Mouse (Mus musculus) liver, embryonic 14.5 days (tissue): ENCODE measurements at regions not wholly inside any gene's neighbourhood (a gene's known extent, or its start where the extent isn't known, plus 50 kb on each side); places are given as distances from the start of the nearest gene placed in this dataset.

ENCODE experiments used
- ATAC-seq: fragments of 200-750 bp; cut with Nextera tagmentation; 2 replicates; pipeline ENCODE4 v1.8.0; 2017; ENCODE audit warnings: moderate number of reproducible peaks, mild to moderate bottlenecking, moderate library complexity; ENCODE audit not compliant: insufficient read depth
- DNase-seq, 3 experiments: peaks; one replicate each; pipeline ENCODE4 v3.0.0-alpha.2; 2012 to 2013; ENCODE audit warnings: low read depth in 3 of 3, low spot score in 3 of 3
- H3K27ac ChIP-seq: fragments of 300-500 bp; sonication (generic); 2 replicates; pipeline ENCODE4 v1.5.1; 2014; ENCODE audit warnings: moderate library complexity, mild to moderate bottlenecking, control low read depth, inconsistent platforms
- H3K27me3 ChIP-seq: fragments of 300-500 bp; sonication (generic); 2 replicates; pipeline ENCODE4 v1.6.1; 2014; ENCODE audit warnings: mild to moderate bottlenecking, low read length, moderate library complexity; ENCODE audit not compliant: control insufficient read depth, insufficient read depth
- H3K36me3 ChIP-seq: fragments of 300-500 bp; sonication (generic); replicated peaks from 2 replicates; pipeline ENCODE4 v1.6.1; 2014; ENCODE audit warnings: low read depth; ENCODE audit not compliant: control insufficient read depth, insufficient read depth
- H3K4me1 ChIP-seq, 2 experiments: fragments of 200-500 bp in 1 of 2; fragments of 300-500 bp in 1 of 2; sonication (generic) in 1 of 2; replicated peaks; 2 replicates each; pipeline ENCODE4 v1.6.1; 2012 to 2014; ENCODE audit warnings: antibody characterized with exemption in 1 of 2, inconsistent platforms in 1 of 2, low read length in 1 of 2; ENCODE audit not compliant: control insufficient read depth in 2 of 2, insufficient read depth in 2 of 2
- H3K4me2 ChIP-seq: fragments of 300-500 bp; sonication (generic); 2 replicates; pipeline ENCODE4 v1.6.1; 2014; ENCODE audit warnings: low read depth, mild to moderate bottlenecking, control low read depth, moderate library complexity
- H3K4me3 ChIP-seq, 2 experiments: fragments of 200-500 bp in 1 of 2; fragments of 300-500 bp in 1 of 2; sonication (generic) in 1 of 2; 2 replicates each; pipeline ENCODE4 v1.5.1; 2012 to 2014; ENCODE audit warnings: low read depth in 2 of 2, low read length in 2 of 2, mild to moderate bottlenecking in 2 of 2, control low read depth in 1 of 2, inconsistent platforms in 1 of 2, moderate library complexity in 1 of 2; ENCODE audit not compliant: insufficient read depth in 1 of 2
- H3K9ac ChIP-seq: fragments of 300-500 bp; sonication (generic); replicated peaks from 2 replicates; pipeline ENCODE4 v1.6.1; 2014; ENCODE audit warnings: mild to moderate bottlenecking, control low read depth, moderate library complexity
- H3K9me3 ChIP-seq: fragments of 300-500 bp; sonication (generic); 2 replicates; pipeline ENCODE4 v1.6.1; 2016; ENCODE audit warnings: low read length, mixed read lengths; ENCODE audit not compliant: control insufficient read depth
- CTCF ChIP-seq: IDR thresholded peaks from 2 replicates; pipeline ENCODE4 v1.5.1; 2016; ENCODE audit warnings: antibody characterized with exemption, low read depth, control low read depth
- EP300 ChIP-seq: IDR thresholded peaks from 2 replicates; pipeline ENCODE4 v1.6.1; 2016; ENCODE audit warnings: antibody characterized with exemption, low read depth
- WGBS: fragments of 180-500 bp; shearing (Covaris S2); extraction: QIAGEN DNeasy Blood & Tissue Kit; methylation state at CpG from one replicate; pipeline ENCODE4 v1.1.7; 2014; ENCODE audit not compliant: insufficient replicate concordance; 5-methylcytosine and 5-hydroxymethylcytosine counted together

DNA sequence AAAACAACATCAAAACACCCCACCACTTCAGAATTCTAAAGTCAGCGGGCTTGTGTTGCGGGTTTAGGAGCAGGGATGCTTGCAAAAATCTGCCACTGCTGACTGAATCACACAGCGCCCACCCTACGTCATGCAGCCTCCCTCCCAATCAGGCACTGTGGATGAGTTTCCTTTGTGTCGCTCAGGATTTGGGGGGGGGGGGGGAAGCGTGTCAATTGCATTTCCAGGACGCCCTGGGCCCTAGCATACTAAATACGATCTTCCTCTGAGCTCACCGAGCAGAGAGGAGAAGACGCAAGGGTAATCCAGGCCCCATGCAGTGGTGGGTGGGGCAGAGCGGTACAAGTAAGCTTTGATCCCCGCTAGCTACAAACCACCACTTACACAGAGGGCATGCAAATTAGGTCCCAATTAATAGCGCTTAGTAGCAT is 94.9 kb upstream of the Galnt15 start:
- 5% methylated on average over 12 of the region's 13 CpGs for WGBS
- Histone ChIP-seq H3K4me2 (peak overlapping the region; percentile 40), H3K9me3 (no peaks in the 10 kb centered on the region), H3K4me3 (peak overlapping the region in 1 of 2 experiments; percentile 35; a peak in 1 of 4 replicates), H3K27ac (no peak overlapping the region), H3K27me3 (no peaks in the 10 kb centered on the region), H3K9ac (no peak overlapping the region), H3K36me3 (no peaks in the 10 kb centered on the region), H3K4me1 (peaks cover 0 to 3% of the 10 kb centered on the region in 2 experiments; a peak in 2 of 4 replicates)
- DNase-seq: no peak
- ATAC-seq: no peak
- TF ChIP-seq CTCF: no peak
- TF ChIP-seq EP300: no peak

DNA sequence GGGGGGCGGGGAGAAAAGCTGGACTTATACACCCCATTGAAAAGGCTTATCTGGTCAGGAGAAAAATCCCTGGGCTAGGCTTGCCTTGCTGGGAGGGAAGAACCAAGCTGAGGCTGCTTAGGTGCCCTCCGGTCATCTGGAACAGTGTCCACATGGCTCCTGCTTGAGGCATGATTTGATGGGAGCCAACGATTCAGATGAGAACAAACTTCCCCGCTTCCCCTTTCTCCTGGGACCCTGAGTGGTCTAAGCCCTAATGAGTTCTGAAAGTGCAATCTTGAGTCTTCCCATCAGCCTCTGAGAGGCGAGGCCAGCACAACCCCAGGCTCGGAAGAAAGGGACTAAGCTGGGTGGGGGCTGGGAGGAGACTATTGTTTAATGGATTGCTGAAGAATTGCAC is 94.5 kb upstream of the Galnt15 start:
- Histone ChIP-seq H3K4me2 (peak overlapping the region; percentile 40), H3K4me3 (peak overlapping the region in 1 of 2 experiments; percentile 7; a peak in 1 of 4 replicates), H3K4me1 (peaks cover 0 to 3% of the 10 kb centered on the region in 2 experiments; a peak in 2 of 4 replicates), H3K9me3 (no peaks in the 10 kb centered on the region), H3K36me3 (no peaks in the 10 kb centered on the region), H3K27me3 (no peaks in the 10 kb centered on the region), H3K9ac (no peak overlapping the region), H3K27ac (no peak overlapping the region)
- 8% methylated on average over 6 of the region's 6 CpGs for WGBS
- DNase-seq: no peak
- TF ChIP-seq EP300 (no peak), CTCF (no peak)
- no peak for ATAC-seq

DNA sequence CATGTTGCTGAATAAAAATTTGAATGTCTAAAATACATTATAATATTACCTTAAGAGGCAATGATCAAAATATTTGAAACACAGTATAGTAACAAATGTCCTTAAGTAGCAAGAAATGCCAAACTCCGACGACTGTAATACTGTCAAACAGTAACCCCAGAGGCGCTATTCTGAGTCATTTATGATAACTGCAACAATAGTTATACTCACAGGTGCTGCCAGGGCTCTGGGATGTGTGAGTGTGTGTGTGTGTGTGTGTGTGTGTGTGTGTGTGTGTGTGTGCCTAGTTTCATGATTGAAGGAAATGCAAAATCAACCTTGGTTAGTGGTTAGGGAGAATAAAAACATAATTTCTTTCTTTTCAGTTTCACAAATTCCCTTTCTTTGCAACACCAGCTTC is 94.0 kb upstream of the Galnt15 start:
- Histone ChIP-seq H3K4me2 (no peak overlapping the region; the same call in 1 of the 2 replicates), H3K27ac (no peak overlapping the region), H3K4me3 (no peak overlapping the region), H3K9me3 (no peaks in the 10 kb centered on the region), H3K4me1 (peaks cover 0 to 3% of the 10 kb centered on the region in 2 experiments; a peak in 2 of 4 replicates), H3K9ac (no peak overlapping the region), H3K27me3 (no peaks in the 10 kb centered on the region), H3K36me3 (no peaks in the 10 kb centered on the region)
- 30% methylated on average over 3 of the region's 3 CpGs for WGBS
- no peak for TF ChIP-seq EP300
- TF ChIP-seq CTCF: no peak
- DNase-seq: no peak
- no peak for ATAC-seq

DNA sequence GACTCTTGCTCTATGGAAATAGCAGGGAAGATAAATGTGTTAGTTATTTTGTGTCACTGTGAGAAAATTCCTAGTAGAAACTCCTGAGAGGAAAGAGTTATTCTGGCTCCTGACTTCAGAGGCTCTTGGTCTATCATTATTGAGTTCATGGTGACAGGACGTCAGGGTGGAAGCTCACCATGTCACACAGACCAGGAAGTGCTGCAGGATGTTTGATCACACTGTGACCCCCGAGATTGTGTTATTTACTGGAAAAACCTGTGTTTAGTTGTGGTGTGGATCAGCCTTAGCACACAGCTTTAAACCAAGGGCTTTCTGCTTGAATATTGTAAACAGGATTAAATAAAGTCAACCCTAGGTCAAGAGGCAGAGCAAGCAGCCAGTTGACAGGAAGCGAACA is 93.4 kb upstream of the Galnt15 start:
- Histone ChIP-seq H3K36me3 (no peaks in the 10 kb centered on the region), H3K4me3 (no peak overlapping the region), H3K27ac (no peak overlapping the region), H3K9ac (no peak overlapping the region), H3K4me1 (peaks cover 0 to 3% of the 10 kb centered on the region in 2 experiments; a peak in 2 of 4 replicates), H3K9me3 (no peaks in the 10 kb centered on the region), H3K27me3 (no peaks in the 10 kb centered on the region), H3K4me2 (no peak overlapping the region)
- ATAC-seq (no peak), DNase-seq (no peak)
- TF ChIP-seq EP300 (no peak), CTCF (no peak)
- 28% methylated on average over 3 of the region's 3 CpGs for WGBS

DNA sequence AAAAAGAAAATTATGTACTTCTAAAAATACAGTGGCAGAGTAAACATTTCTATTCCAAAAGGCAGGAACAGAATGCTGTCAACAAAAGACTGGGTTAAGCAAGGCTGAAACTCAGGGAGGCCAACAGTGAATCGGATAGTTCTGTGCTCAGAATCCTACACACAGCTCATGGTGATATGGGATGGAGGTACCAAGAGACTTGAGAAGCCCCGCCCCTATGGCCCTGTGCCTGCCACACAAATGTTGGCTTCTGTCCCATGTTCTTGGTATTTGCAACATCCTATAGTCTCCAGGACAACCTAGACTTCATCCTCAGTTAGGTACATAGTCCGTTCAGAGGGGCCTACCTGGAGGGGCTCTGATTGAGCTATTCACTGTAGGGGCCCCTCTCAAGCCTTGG is 92.2 kb upstream of the Galnt15 start:
- DNase-seq: no peak
- H3K27me3 ChIP-seq: no peaks in the 10 kb centered on the region
- 62% methylated on average over 3 of the region's 3 CpGs for WGBS
- H3K9me3 ChIP-seq: no peaks in the 10 kb centered on the region
- H3K36me3 ChIP-seq: no peaks in the 10 kb centered on the region
- no peak overlapping the region for H3K4me2 ChIP-seq
- H3K9ac ChIP-seq: no peak overlapping the region
- ATAC-seq: no peak
- peaks cover 0 to 3% of the 10 kb centered on the region in 2 experiments; a peak in 2 of 4 replicates for H3K4me1 ChIP-seq
- TF ChIP-seq CTCF: no peak
- TF ChIP-seq EP300: no peak
- no peak overlapping the region for H3K27ac ChIP-seq
- no peak overlapping the region for H3K4me3 ChIP-seq
